Comparison of ENCODE assay signal across 8 mouse cellular contexts in genomic region chr7:55842504-55843152, GRCm38 (mm10). TPM values are rescaled to one million over a fixed set of nuclear protein-coding genes. Genes with fewer than 3 reads are reported as not detected.
DNase-seq lines count a peak whose midpoint lies in the region; ATAC-seq and TF ChIP-seq lines count a peak whose summit lies in the region.

No protein-coding gene starts in this region.

- no peak for TF ChIP-seq POLR2A in ES-Bruce4 (IDR thresholded peaks at IDR 0.05; ENCODE audit: insufficient read depth, low read length)

- no peak for TF ChIP-seq CTCF in ES-Bruce4 (IDR thresholded peaks at IDR 0.05; ENCODE audit: low read depth, low read length)

- peak overlapping the region; percentile 89 for H3K4me3 ChIP-seq in ES-Bruce4 (ENCODE audit: low read depth, low read length)
- H3K4me3 ChIP-seq in brown adipose tissue, adult 24 weeks (ENCODE audit: insufficient read depth, low read depth, low read length) = peak overlapping the region; percentile 97
- peak overlapping the region; percentile 93 for H3K4me3 ChIP-seq in lung, embryonic 15.5 days

- peak overlapping the region; percentile 78 for H3K4me2 ChIP-seq in lung, embryonic 15.5 days

- no peaks in the 10 kb centered on the region for H3K4me1 ChIP-seq in ES-Bruce4 (ENCODE audit: control insufficient read depth, insufficient read depth, low read length)
- H3K4me1 ChIP-seq in brown adipose tissue, adult 24 weeks (ENCODE audit: control insufficient read depth, insufficient read depth, insufficient read length, low read length) = peaks cover 7% of the 10 kb centered on the region; the same call in 1 of the 2 replicates
- H3K4me1 ChIP-seq in lung, embryonic 15.5 days = peaks cover 13% of the 10 kb centered on the region

- peak; percentile 12 to 26; a peak in 1 of 4 replicates for ATAC-seq in hematopoietic stem cell, adult 5-6 weeks (replicated peaks in 1 of 2; ENCODE audit: insufficient read depth in 1 of 2, low FRiP score in 2 of 2, low TSS enrichment in 1 of 2, low read depth in 1 of 2, poor library complexity in 2 of 2, severe bottlenecking in 2 of 2)
- peak; percentile 41; the same call in 1 of the 2 replicates for ATAC-seq in lung, embryonic 15.5 days (ENCODE audit: borderline replicate concordance, extremely low read depth, low FRiP score, low TSS enrichment)

- no peak for TF ChIP-seq EP300 in ES-Bruce4 (IDR thresholded peaks at IDR 0.05; ENCODE audit: insufficient read depth, low read depth, low read length)

- no peaks in the 10 kb centered on the region for H3K27me3 ChIP-seq in ES-Bruce4 (ENCODE audit: control insufficient read depth, insufficient read depth, low read length, poor library complexity, severe bottlenecking)
- no peaks in the 10 kb centered on the region for H3K27me3 ChIP-seq in lung, embryonic 15.5 days

- DNase-seq in kidney, adult 9 months = peak; percentile 28
- no peak for DNase-seq in kidney, adult 18-20 months
- peak; percentile 37 to 53 for DNase-seq in right cerebral cortex, postnatal 10 days (ENCODE audit: low spot score in 2 of 2)
- DNase-seq in cerebellum, adult 11-12 months = no peak

- H3K27ac ChIP-seq in ES-Bruce4 (ENCODE audit: insufficient read depth, low read length) = peak overlapping the region; percentile 37
- H3K27ac ChIP-seq in brown adipose tissue, adult 24 weeks (replicated peaks; ENCODE audit: low read depth, low read length) = peak overlapping the region; percentile 90
- peak overlapping the region; percentile 97 for H3K27ac ChIP-seq in lung, embryonic 15.5 days

- peak overlapping the region; percentile 96 for H3K9ac ChIP-seq in ES-Bruce4 (ENCODE audit: low read depth, poor library complexity, severe bottlenecking)
- peak overlapping the region; percentile 92 for H3K9ac ChIP-seq in lung, embryonic 15.5 days

- H3K9me3 ChIP-seq in ES-Bruce4 (replicated peaks; ENCODE audit: control insufficient read depth, insufficient read depth, low read length, poor library complexity, severe bottlenecking) = no peaks in the 10 kb centered on the region
- no peaks in the 10 kb centered on the region for H3K9me3 ChIP-seq in lung, embryonic 15.5 days

- H3K36me3 ChIP-seq in ES-Bruce4 (ENCODE audit: control insufficient read depth, insufficient read depth, low read length, poor library complexity, severe bottlenecking) = no peaks in the 10 kb centered on the region
- no peaks in the 10 kb centered on the region for H3K36me3 ChIP-seq in lung, embryonic 15.5 days

- WGBS in lung, embryonic 15.5 days = under 1% methylated on average over 40 of the region's 40 CpGs

RNA-seq across cellular contexts. Expression of gene Cyfip1, which starts 1.1 kb away (rescaled TPM):
- 97.9 and 98.9 TPM in 2 replicates for polyA plus RNA-seq in ES-Bruce4 (2011; ENCODE audit: insufficient read depth, insufficient read length, low read depth, missing spikeins)
- 22.5 and 28.6 TPM in 2 replicates for polyA plus RNA-seq in brown adipose tissue, adult 24 weeks (2012; ENCODE audit: insufficient read depth, insufficient read length, missing spikeins)
- 42.8 and 59.9 TPM in 2 replicates for total RNA-seq in hematopoietic stem cell, adult 5-6 weeks (2017)
- polyA plus RNA-seq in lung, embryonic 15.5 days (2015; fragmentation: Nextera tagmentation; extraction: Ambion mirVana) = 122 and 124 TPM in 2 replicates

RNA-seq across cellular contexts. Expression of gene Tubgcp5, which starts 48.7 kb away (rescaled TPM):
- polyA plus RNA-seq in ES-Bruce4 (2011; ENCODE audit: insufficient read depth, insufficient read length, low read depth, missing spikeins) = 26.9 and 27.2 TPM in 2 replicates
- polyA plus RNA-seq in brown adipose tissue, adult 24 weeks (2012; ENCODE audit: insufficient read depth, insufficient read length, missing spikeins) = 4.0 and 8.8 TPM in 2 replicates
- 38.2 and 42.5 TPM in 2 replicates for total RNA-seq in hematopoietic stem cell, adult 5-6 weeks (2017)
- 26.7 and 31.5 TPM in 2 replicates for polyA plus RNA-seq in lung, embryonic 15.5 days (2015; fragmentation: Nextera tagmentation; extraction: Ambion mirVana)

Comparison
In these comparisons a context has a peak if more than half of its experiments do, and no peak if none do; other contexts are left out.
1. DNase-seq: peak in kidney, adult 9 months (single experiment) and right cerebral cortex, postnatal 10 days (2 of 2); none in kidney, adult 18-20 months (single experiment) and cerebellum, adult 11-12 months (single experiment).
2. H3K27ac ChIP-seq: peak in every context shown above with its lines; median percentile 97 in lung, embryonic 15.5 days; 90 in brown adipose tissue, adult 24 weeks; 37 in ES-Bruce4.
3. Peak in every context shown above with its lines, with median percentiles within 50 percentile points of each other: H3K4me3 ChIP-seq.